Mouse (Mus musculus) G1E (cell line): ENCODE measurements around the gene Ppp2r5a.

Experiments
- CTCF ChIP-seq: IDR thresholded peaks from 2 replicates; pipeline ENCODE4 v1.5.1; 2012; ENCODE audit warnings: low read depth, low read length, inconsistent platforms, mixed read lengths
- GATA1 ChIP-seq: IDR thresholded peaks from 2 replicates; pipeline ENCODE4 v1.6.1; 2012; ENCODE audit warnings: borderline replicate concordance, low read length, inconsistent platforms, mixed read lengths
- GATA2 ChIP-seq: IDR thresholded peaks from 2 replicates; pipeline ENCODE4 v1.6.1; 2012; ENCODE audit warnings: low read depth, low read length, inconsistent platforms, borderline replicate concordance
- POLR2AphosphoS5 ChIP-seq: IDR thresholded peaks from 2 replicates; pipeline ENCODE4 v1.6.1; 2012; ENCODE audit warnings: low read depth, low read length, inconsistent platforms; ENCODE audit not compliant: insufficient replicate concordance
- TAL1 ChIP-seq: conservative IDR thresholded peaks from 2 replicates; pipeline ENCODE4 v1.6.1; 2012; ENCODE audit warnings: low read depth, low read length, inconsistent platforms, mixed read lengths

DNA sequence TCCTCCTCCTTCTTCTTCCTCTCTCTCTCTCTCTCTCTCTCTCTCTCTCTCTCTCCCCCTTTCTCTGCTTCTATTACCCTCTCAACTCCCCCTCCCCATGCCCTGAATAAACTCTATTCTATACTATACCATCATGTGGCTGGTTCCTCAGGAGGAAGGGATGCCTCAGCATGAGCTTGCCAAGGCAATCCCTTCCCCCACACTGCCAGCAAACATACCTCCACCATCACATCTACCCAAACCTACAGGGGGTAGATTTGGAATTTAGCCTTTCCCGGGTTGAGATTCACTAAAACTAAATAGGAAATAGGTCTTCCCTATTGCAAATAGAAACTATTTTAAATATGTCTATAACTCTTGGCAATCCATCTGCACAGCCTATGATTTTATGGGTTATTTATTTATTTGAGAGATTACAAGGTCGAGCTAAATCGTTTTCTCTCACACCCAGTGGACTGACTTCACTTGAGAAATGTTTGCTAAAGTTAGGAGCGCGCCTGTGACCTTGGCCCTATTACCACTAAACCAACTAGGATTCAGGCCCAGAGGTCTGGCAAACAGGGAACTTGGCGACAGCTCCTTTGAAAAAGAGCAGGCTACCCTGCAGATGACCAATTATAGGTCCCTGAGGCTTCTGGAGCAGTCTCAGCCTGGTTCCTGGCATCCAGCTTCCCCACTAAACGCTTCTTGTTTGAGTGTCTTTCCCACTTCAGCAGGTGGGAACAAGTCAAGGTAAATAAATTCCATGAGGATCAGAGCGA lies 17.1 kb upstream of the Ppp2r5a start:
- TF ChIP-seq CTCF (no peak), POLR2AphosphoS5 (no peak), TAL1 (no peak), GATA1 (no peak), GATA2 (no peak)
